ENCODE assay signal across 8 mouse cellular contexts in genomic region chr3:107887674-107888495, GRCm38 (mm10). TPM values are rescaled to one million over a fixed set of nuclear protein-coding genes. Genes with fewer than 3 reads are reported as not detected.
DNase-seq lines count a peak whose midpoint lies in the region; ATAC-seq lines count a peak whose summit lies in the region.

No protein-coding gene starts in this region.

- DNase-seq in adrenal gland, postnatal 14 days: peak; percentile 27
- no peak for DNase-seq in adrenal gland, postnatal 25 days
- peak; percentile 65 for DNase-seq in brain, embryonic 18.5 days (ENCODE audit: low read depth, low spot score)
- peak; percentile 51 to 59 for DNase-seq in heart, postnatal 10 days
- DNase-seq in left cerebral cortex, postnatal 14 days (ENCODE audit: low spot score in 2 of 2): peak; percentile 68 to 84
- DNase-seq in spleen, adult 12 weeks (ENCODE audit: low spot score): no peak
- no peak for DNase-seq in spleen, adult 18-20 months

- intact Hi-C loops in heart, postnatal 10 days (cut with DNase I): no loop called here
- intact Hi-C loops in left cerebral cortex, postnatal 14 days (cut with DNase I): no loop called here

- ATAC-seq in granulocyte monocyte progenitor cell, adult 5-6 weeks (replicated peaks; ENCODE audit: poor library complexity, severe bottlenecking): no peak

RNA-seq across cellular contexts. Expression of gene Gstm5, which starts 7.7 kb away (rescaled TPM):
- total RNA-seq in adrenal gland, postnatal 14 days (2021): 28.2 and 30.2 TPM in 2 replicates
- total RNA-seq in adrenal gland, postnatal 25 days (2021): 25.8 and 27.8 TPM in 2 replicates
- 10 to 100 TPM; 50.7 to 50.8 TPM for total RNA-seq in heart, postnatal 10 days (2021)
- 100 to 1,000 TPM; 182 to 200 TPM for total RNA-seq in left cerebral cortex, postnatal 14 days (2021)
- total RNA-seq in granulocyte monocyte progenitor cell, adult 5-6 weeks (2014; fragmentation: Nextera tagmentation): 16.0 and 24.7 TPM in 2 replicates
- total RNA-seq in granulocyte monocyte progenitor cell, adult 5-6 weeks (2017): 13.2 and 18.3 TPM in 2 replicates

RNA-seq across cellular contexts. Expression of gene Eps8l3, which starts 10.9 kb away (rescaled TPM):
- total RNA-seq in adrenal gland, postnatal 14 days (2021): not detected in 2 replicates
- total RNA-seq in adrenal gland, postnatal 25 days (2021): not detected in 2 replicates
- total RNA-seq in heart, postnatal 10 days (2021): not detected
- not detected for total RNA-seq in left cerebral cortex, postnatal 14 days (2021)
- not detected in 2 replicates for total RNA-seq in granulocyte monocyte progenitor cell, adult 5-6 weeks (2014; fragmentation: Nextera tagmentation)
- total RNA-seq in granulocyte monocyte progenitor cell, adult 5-6 weeks (2017): not detected in 2 replicates

RNA-seq across cellular contexts. Expression of gene Gstm7, which starts 43.7 kb away (rescaled TPM):
- 52.8 and 70.5 TPM in 2 replicates for total RNA-seq in adrenal gland, postnatal 14 days (2021)
- 152 and 157 TPM in 2 replicates for total RNA-seq in adrenal gland, postnatal 25 days (2021)
- total RNA-seq in heart, postnatal 10 days (2021): 10 to 100 TPM; 17.3 to 19.7 TPM
- 10 to 100 TPM; 66.3 to 66.4 TPM for total RNA-seq in left cerebral cortex, postnatal 14 days (2021)
- total RNA-seq in granulocyte monocyte progenitor cell, adult 5-6 weeks (2014; fragmentation: Nextera tagmentation): 7.1 and 11.3 TPM in 2 replicates
- 1.8 and 7.3 TPM in 2 replicates for total RNA-seq in granulocyte monocyte progenitor cell, adult 5-6 weeks (2017)

RNA-seq across cellular contexts. Expression of gene Gstm6, which starts 55.7 kb away (rescaled TPM):
- total RNA-seq in adrenal gland, postnatal 14 days (2021): 3.3 and 5.9 TPM in 2 replicates
- 5.9 and 7.1 TPM in 2 replicates for total RNA-seq in adrenal gland, postnatal 25 days (2021)
- total RNA-seq in heart, postnatal 10 days (2021): 1 to 10 TPM in 1 of 2 experiments, under 1 TPM in 1; 0.87 to 1.4 TPM
- total RNA-seq in left cerebral cortex, postnatal 14 days (2021): 1 to 10 TPM; 3.4 to 3.8 TPM
- not detected in 2 replicates for total RNA-seq in granulocyte monocyte progenitor cell, adult 5-6 weeks (2014; fragmentation: Nextera tagmentation)
- total RNA-seq in granulocyte monocyte progenitor cell, adult 5-6 weeks (2017): not detected in 2 replicates

Comparison
In these comparisons a context has a peak if more than half of its experiments do, and no peak if none do; other contexts are left out.
1. DNase-seq: peak in adrenal gland, postnatal 14 days (single experiment), brain, embryonic 18.5 days (single experiment), heart, postnatal 10 days (2 of 2) and left cerebral cortex, postnatal 14 days (2 of 2); none in adrenal gland, postnatal 25 days (single experiment), spleen, adult 12 weeks (single experiment) and spleen, adult 18-20 months (0 of 2).